Mouse (Mus musculus) forebrain, embryonic 15.5 days (tissue): ENCODE data around the gene Por. TPM values are rescaled to one million over a fixed set of nuclear protein-coding genes. Genes with fewer than 3 reads are reported as not detected.

Source experiments
- ATAC-seq: fragments of 200-750 bp; cut with Nextera tagmentation; replicated peaks from 2 replicates; pipeline ENCODE4 v1.8.0; 2017; ENCODE audit warnings: mild to moderate bottlenecking, moderate TSS enrichment, moderate library complexity
- H3K27ac ChIP-seq: fragments of 300-500 bp; sonication (generic); replicated peaks from 2 replicates; pipeline ENCODE4 v1.5.1; 2015; ENCODE audit warnings: mild to moderate bottlenecking, inconsistent platforms
- H3K27me3 ChIP-seq: fragments of 300-500 bp; sonication (generic); 2 replicates; pipeline ENCODE4 v1.6.1; 2015; ENCODE audit warnings: inconsistent platforms
- H3K36me3 ChIP-seq: fragments of 300-500 bp; sonication (generic); 2 replicates; pipeline ENCODE4 v1.6.1; 2015; ENCODE audit warnings: mild to moderate bottlenecking, inconsistent platforms
- H3K4me1 ChIP-seq: fragments of 300-500 bp; sonication (generic); 2 replicates; pipeline ENCODE4 v1.6.1; 2015; ENCODE audit warnings: inconsistent platforms
- H3K4me2 ChIP-seq: fragments of 300-500 bp; sonication (generic); replicated peaks from 2 replicates; pipeline ENCODE4 v1.6.1; 2015; ENCODE audit warnings: mild to moderate bottlenecking, inconsistent platforms
- H3K4me3 ChIP-seq: fragments of 300-500 bp; sonication (generic); 2 replicates; pipeline ENCODE4 v1.5.1; 2015; ENCODE audit warnings: mild to moderate bottlenecking, inconsistent platforms
- H3K9ac ChIP-seq: fragments of 300-500 bp; sonication (generic); replicated peaks from 2 replicates; pipeline ENCODE4 v1.6.1; 2015; ENCODE audit warnings: mild to moderate bottlenecking, inconsistent platforms
- H3K9me3 ChIP-seq: fragments of 300-500 bp; sonication (generic); 2 replicates; pipeline ENCODE4 v1.6.1; 2016; ENCODE audit warnings: inconsistent platforms
- WGBS: fragments of 180-500 bp; shearing (Covaris S2); methylation state at CpG from one replicate; pipeline ENCODE4 v1.1.7; 2015; ENCODE audit warnings: mixed read lengths; 5-methylcytosine and 5-hydroxymethylcytosine counted together
- polyA plus RNA-seq: library from polyadenylated mRNA; unstranded; fragments of >200 nt; fragmentation: Nextera tagmentation; extraction: Ambion mirVana; gene quantifications from 2 replicates; pipeline ENCODE4 v1.2.1, GENCODE M21; 2015

Por gene
- polyA plus RNA-seq, result 108 and 111 TPM in 2 replicates

GRCm38 (mm10) chr5:135669741-135670275 lies at the start of gene Por:
Gene Por, plus strand, starts transcription at chr5:135670033.
- ATAC-seq, result no peak
- Histone ChIP-seq H3K27me3 (no peaks in the 10 kb centered on the region), H3K4me2 (no peak within 1 kb of the TSS), H3K4me1 (peaks cover 7% of the 10 kb centered on the region), H3K9ac (no peak within 1 kb of the TSS), H3K4me3 (no peak within 1 kb of the TSS), H3K27ac (no peak within 1 kb of the TSS), H3K9me3 (no peaks in the 10 kb centered on the region), H3K36me3 (no peaks in the 10 kb centered on the region)
- 22% methylated on average over 9 of the region's 9 CpGs for WGBS

- Histone ChIP-seq H3K4me3 (no peak overlapping the region), H3K4me1 (no peaks in the 10 kb centered on the region), H3K9ac (no peak overlapping the region), H3K27ac (no peak overlapping the region), H3K27me3 (no peaks in the 10 kb centered on the region), H3K4me2 (no peak overlapping the region), H3K36me3 (no peaks in the 10 kb centered on the region), H3K9me3 (no peaks in the 10 kb centered on the region)
- ATAC-seq, result no peak
- 91% methylated on average over 9 of the region's 9 CpGs for WGBS
These were observed 49.3 kb upstream of the Por start for GRCm38 (mm10) chr5:135620526-135620925.

GRCm38 (mm10) chr5:135621725-135622124 lies 48.1 kb upstream of the Por start:
- no peak for ATAC-seq
- Histone ChIP-seq H3K27ac (no peak overlapping the region), H3K9me3 (no peaks in the 10 kb centered on the region), H3K9ac (no peak overlapping the region), H3K36me3 (no peaks in the 10 kb centered on the region), H3K27me3 (no peaks in the 10 kb centered on the region), H3K4me1 (no peaks in the 10 kb centered on the region), H3K4me2 (no peak overlapping the region), H3K4me3 (no peak overlapping the region)
- WGBS, result 89% methylated on average over 10 of the region's 10 CpGs

- Histone ChIP-seq H3K4me3 (no peak overlapping the region), H3K36me3 (no peaks in the 10 kb centered on the region), H3K27me3 (no peaks in the 10 kb centered on the region), H3K4me2 (no peak overlapping the region), H3K27ac (no peak overlapping the region), H3K4me1 (no peaks in the 10 kb centered on the region), H3K9me3 (no peaks in the 10 kb centered on the region), H3K9ac (no peak overlapping the region)
- no peak for ATAC-seq
- 88% methylated on average over 18 of the region's 18 CpGs for WGBS
These were observed 46.7 kb upstream of the Por start for GRCm38 (mm10) chr5:135623006-135623563.

GRCm38 (mm10) chr5:135628916-135629315 lies 40.9 kb upstream of the Por start:
- H3K4me2 ChIP-seq, result no peak overlapping the region
- no peaks in the 10 kb centered on the region for H3K27me3 ChIP-seq
- H3K27ac ChIP-seq, result no peak overlapping the region
- WGBS, result 48% methylated on average over 10 of the region's 10 CpGs
- H3K9ac ChIP-seq, result no peak overlapping the region
- no peaks in the 10 kb centered on the region for H3K9me3 ChIP-seq
- H3K4me3 ChIP-seq, result no peak overlapping the region
- ATAC-seq, result no peak
- no peaks in the 10 kb centered on the region for H3K36me3 ChIP-seq
- H3K4me1 ChIP-seq, result peaks cover 9% of the 10 kb centered on the region

- no peak overlapping the region for H3K27ac ChIP-seq
- no peak overlapping the region for H3K4me2 ChIP-seq
These were observed 40.4 kb upstream of the Por start for GRCm38 (mm10) chr5:135629401-135629800.

GRCm38 (mm10) chr5:135630598-135630997 lies 39.2 kb upstream of the Por start:
- Histone ChIP-seq H3K4me2 (no peak overlapping the region), H3K4me3 (no peak overlapping the region), H3K9me3 (no peaks in the 10 kb centered on the region), H3K9ac (no peak overlapping the region), H3K27me3 (no peaks in the 10 kb centered on the region), H3K4me1 (peaks cover 12% of the 10 kb centered on the region), H3K27ac (no peak overlapping the region), H3K36me3 (peaks cover 5% of the 10 kb centered on the region)
- ATAC-seq, result no peak
- 41% methylated on average over 3 of the region's 3 CpGs for WGBS

More at GRCm38 (mm10) chr5:135629401-135629800, 40.4 kb upstream of the Por start:
- peaks cover 12% of the 10 kb centered on the region for H3K4me1 ChIP-seq
- no peak overlapping the region for H3K9ac ChIP-seq
- no peaks in the 10 kb centered on the region for H3K36me3 ChIP-seq
- no peak overlapping the region for H3K4me3 ChIP-seq
- 80% methylated on average over 3 of the region's 3 CpGs for WGBS
- no peaks in the 10 kb centered on the region for H3K27me3 ChIP-seq
- ATAC-seq, result no peak
- no peaks in the 10 kb centered on the region for H3K9me3 ChIP-seq

GRCm38 (mm10) chr5:135632117-135632796 lies 37.6 kb upstream of the Por start, which contains the start of gene Rhbdd2:
Gene Rhbdd2, plus strand, starts transcription at chr5:135632618.
- Histone ChIP-seq H3K4me3 (peak within 1 kb of the TSS; percentile 84), H3K9me3 (no peaks in the 10 kb centered on the region), H3K9ac (peak within 1 kb of the TSS; percentile 91), H3K4me2 (peak within 1 kb of the TSS; percentile 53), H3K4me1 (peaks cover 12% of the 10 kb centered on the region), H3K27ac (peak within 1 kb of the TSS; percentile 90), H3K27me3 (no peaks in the 10 kb centered on the region), H3K36me3 (peaks cover 22% of the 10 kb centered on the region)
- ATAC-seq, result peak; percentile 99
- WGBS, result 11% methylated on average over 30 of the region's 30 CpGs

- Histone ChIP-seq H3K36me3 (peaks cover 26% of the 10 kb centered on the region), H3K27ac (peak overlapping the region; percentile 90), H3K4me1 (peaks cover 12% of the 10 kb centered on the region), H3K9ac (peak overlapping the region; percentile 91), H3K4me3 (peak overlapping the region; percentile 84), H3K4me2 (peak overlapping the region; percentile 53), H3K27me3 (no peaks in the 10 kb centered on the region), H3K9me3 (no peaks in the 10 kb centered on the region)
- under 1% methylated on average over 20 of the region's 21 CpGs for WGBS
- ATAC-seq, result peak; percentile 88
These were observed 37.1 kb upstream of the Por start for GRCm38 (mm10) chr5:135632797-135633144.

- no peaks in the 10 kb centered on the region for H3K27me3 ChIP-seq
- peaks cover 40% of the 10 kb centered on the region for H3K36me3 ChIP-seq
- H3K9ac ChIP-seq, result no peak overlapping the region
- ATAC-seq, result no peak
- H3K4me1 ChIP-seq, result no peaks in the 10 kb centered on the region
- 83% methylated on average over 7 of the region's 7 CpGs for WGBS
- no peak overlapping the region for H3K27ac ChIP-seq
- H3K4me2 ChIP-seq, result no peak overlapping the region
- H3K4me3 ChIP-seq, result no peak overlapping the region
- no peaks in the 10 kb centered on the region for H3K9me3 ChIP-seq
These were observed 29.9 kb upstream of the Por start for GRCm38 (mm10) chr5:135639760-135640458.

GRCm38 (mm10) chr5:135640459-135640789 lies 29.4 kb upstream of the Por start:
- no peaks in the 10 kb centered on the region for H3K27me3 ChIP-seq
- H3K9me3 ChIP-seq, result no peaks in the 10 kb centered on the region
- ATAC-seq, result no peak
- no peak overlapping the region for H3K9ac ChIP-seq
- H3K4me1 ChIP-seq, result no peaks in the 10 kb centered on the region
- H3K36me3 ChIP-seq, result peaks cover 36% of the 10 kb centered on the region
- H3K4me2 ChIP-seq, result no peak overlapping the region
- H3K27ac ChIP-seq, result no peak overlapping the region
- 94% methylated on average over 6 of the region's 6 CpGs for WGBS
- H3K4me3 ChIP-seq, result no peak overlapping the region

- H3K4me2 ChIP-seq, result no peak overlapping the region
- no peak overlapping the region for H3K9ac ChIP-seq
- no peak overlapping the region for H3K4me3 ChIP-seq
- ATAC-seq, result no peak
- H3K27ac ChIP-seq, result no peak overlapping the region
- no peaks in the 10 kb centered on the region for H3K4me1 ChIP-seq
- WGBS, result 100% methylated on average over 1 of the region's 1 CpGs
- H3K27me3 ChIP-seq, result no peaks in the 10 kb centered on the region
- peaks cover 30% of the 10 kb centered on the region for H3K36me3 ChIP-seq
- H3K9me3 ChIP-seq, result no peaks in the 10 kb centered on the region
These were observed 28.8 kb upstream of the Por start for GRCm38 (mm10) chr5:135641028-135641427.
